Mouse (Mus musculus): ENCODE measurements around the gene Frmd4a.
"Not testable (repeated sequence)": the region's sequence is repeated elsewhere in the genome, so short reads cannot be mapped to it uniquely, and the experiment has no call there.

Frmd4a gene

DNA sequence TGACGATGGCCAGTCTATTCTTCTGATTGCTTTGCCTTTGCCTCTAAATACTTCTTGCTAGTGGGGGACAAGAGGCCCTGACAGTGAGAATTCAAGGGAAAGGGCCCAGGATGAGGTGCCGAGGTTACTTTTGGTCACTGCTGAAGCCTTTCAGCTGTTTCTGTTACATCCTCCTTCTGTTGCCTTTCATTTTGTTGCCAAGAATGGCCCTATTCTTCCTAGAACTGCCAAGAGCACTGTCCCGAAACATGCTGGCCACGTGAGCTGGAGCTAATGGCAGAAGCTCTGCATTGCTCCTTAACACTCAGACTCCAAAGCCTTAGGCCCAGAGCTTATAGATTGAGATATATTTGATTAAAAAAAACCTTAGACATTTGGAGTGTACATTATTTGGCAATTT, 178.5 kb downstream of the Frmd4a start:
- no peak for DNase-seq (ENCODE audit: low read depth, low spot score)

DNA sequence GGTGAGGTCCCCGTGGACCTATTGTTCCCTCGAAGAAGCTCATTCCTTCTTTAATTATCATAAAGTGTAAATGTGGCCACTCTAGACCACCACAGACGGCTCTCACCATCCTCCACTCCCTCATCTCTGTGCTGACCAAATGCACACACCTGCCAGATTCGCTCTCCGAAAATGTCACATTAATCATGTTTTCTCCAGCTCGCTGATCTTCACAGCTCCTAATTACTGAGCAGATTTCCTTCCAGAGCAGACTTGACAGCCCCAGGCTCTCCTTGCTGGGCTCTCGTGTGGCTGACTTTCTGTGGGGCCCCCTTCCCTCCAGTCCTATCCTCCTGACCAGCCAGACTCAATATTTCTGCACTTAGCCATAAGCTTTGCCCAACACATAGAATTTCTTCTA, 191.7 kb downstream of the Frmd4a start:
- DNase-seq (ENCODE audit: low read depth, low spot score): no peak

DNA sequence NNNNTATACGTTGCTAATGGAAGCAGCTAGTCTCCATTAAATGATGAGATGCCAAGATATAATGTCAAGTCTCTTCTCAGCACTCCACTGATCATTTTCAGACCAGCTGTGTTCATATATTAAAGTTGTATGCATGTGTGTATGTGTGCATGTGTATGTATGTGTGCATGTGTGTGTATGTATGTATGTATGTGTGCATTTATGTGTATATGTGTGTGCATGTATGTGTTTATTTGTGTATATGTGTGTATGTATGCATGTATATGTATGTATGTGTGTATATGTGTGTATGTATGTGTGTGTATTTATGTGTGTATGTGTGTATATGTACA, 204.9 kb downstream of the Frmd4a start:
- no peak for DNase-seq (ENCODE audit: low read depth, low spot score)

DNA sequence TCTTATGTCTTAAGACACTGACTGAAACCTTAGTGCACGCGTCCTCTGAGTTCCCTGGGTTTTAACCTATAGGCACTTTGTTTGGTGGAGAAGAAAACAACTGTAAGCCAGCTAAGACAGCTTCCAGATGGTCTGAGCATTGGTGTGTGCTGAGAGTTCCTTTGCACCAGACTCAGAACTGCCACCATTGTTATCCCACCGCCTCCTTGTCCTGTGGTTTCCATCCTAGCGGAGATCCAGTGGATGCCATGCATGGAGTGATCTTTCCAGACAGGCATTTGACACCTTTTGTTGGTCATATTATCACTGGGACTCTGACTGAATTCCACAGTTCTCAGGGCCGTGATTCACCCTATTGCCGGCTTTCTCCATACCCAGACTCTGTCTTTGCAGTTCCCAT, 205.8 kb downstream of the Frmd4a start:
- no peak for DNase-seq (ENCODE audit: low read depth, low spot score)

DNA sequence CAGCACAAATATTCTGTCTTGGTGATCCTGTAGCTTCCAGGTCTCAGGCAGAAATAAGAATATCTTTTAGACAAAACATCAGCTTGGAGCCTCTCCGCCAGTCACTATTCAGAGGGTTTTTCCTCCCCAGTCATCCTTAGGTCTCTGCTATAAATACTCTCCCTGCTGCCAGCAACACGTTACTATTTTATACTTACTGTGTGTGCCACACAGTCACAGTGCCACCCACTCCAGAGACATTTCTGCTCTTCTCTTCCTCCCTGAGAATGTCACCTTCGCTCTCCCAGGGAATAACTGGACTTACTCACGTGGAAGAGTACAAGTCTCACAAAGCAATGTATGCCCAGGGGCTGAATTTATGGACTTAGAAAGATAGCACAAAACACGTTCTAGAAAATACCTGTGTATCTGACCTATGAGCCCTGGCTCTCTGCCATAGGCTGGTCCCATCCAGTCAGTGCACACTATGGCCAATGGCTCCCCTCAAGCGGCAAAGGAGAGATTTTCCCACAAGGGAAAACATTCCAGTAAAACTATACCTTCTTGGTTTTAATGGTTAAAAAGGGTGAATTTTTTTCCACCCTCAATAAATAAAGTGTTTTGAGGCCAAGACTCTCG, 209.5 kb downstream of the Frmd4a start:
- DNase-seq (ENCODE audit: low read depth, low spot score): no peak

DNA sequence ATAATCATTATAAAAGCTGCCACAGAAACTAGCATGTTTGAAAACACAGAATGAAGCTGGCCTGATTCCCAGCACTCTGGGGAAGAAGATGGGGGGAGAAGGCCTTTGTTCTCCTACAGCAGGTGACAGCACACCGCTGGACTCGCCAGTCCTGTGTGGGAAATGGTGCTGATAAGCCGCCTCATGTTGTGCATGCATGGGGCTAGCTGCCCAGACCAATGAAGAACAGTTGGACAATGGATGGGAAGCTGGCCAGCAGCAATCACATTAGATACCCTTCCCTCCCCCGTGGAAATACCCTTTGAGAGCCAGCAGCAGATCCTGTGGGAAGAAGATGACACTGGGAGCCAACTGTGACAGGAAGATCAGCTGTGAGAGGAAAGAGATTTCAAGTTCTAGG, 210.0 kb downstream of the Frmd4a start:
- DNase-seq (ENCODE audit: low read depth, low spot score): no peak

DNA sequence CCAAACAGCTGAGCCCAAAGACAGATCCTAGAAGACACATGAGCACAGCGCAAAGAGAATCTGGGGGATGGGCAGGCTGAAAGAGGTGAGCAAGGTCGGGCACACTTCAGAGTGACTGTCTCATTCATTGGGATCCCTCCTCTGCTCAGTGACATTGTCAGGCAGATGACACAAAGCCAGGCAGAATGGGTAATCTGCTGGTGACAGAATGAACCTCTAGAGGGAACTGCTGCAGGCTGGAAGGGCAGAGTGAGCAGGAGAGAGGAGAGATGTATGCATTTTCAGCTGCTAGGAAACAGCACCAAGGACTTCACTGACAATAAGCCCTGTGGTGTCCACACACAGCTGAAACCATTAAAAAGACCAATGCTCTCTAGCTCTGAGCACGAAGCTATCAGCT, 211.0 kb downstream of the Frmd4a start:
- DNase-seq (ENCODE audit: low read depth, low spot score): no peak

DNA sequence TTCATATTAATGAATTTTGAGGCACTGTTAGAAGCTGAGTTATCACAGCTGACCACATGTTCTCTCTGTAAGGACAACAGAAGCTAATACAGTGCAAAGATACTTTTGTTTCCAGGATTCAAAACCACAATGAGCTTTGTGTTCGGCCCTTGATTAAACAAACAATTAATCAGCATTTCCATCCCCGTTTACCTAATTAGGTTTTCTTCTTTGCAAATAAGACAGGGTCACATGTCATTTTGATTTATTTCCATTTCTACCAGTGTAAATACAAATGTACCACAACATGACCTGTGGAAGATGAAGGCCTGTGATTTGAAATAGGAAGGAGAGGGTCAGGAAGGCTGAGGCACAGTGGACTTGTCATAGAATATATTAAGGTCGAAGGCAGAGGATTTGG, 214.8 kb downstream of the Frmd4a start:
- DNase-seq (ENCODE audit: low read depth, low spot score): no peak

DNA sequence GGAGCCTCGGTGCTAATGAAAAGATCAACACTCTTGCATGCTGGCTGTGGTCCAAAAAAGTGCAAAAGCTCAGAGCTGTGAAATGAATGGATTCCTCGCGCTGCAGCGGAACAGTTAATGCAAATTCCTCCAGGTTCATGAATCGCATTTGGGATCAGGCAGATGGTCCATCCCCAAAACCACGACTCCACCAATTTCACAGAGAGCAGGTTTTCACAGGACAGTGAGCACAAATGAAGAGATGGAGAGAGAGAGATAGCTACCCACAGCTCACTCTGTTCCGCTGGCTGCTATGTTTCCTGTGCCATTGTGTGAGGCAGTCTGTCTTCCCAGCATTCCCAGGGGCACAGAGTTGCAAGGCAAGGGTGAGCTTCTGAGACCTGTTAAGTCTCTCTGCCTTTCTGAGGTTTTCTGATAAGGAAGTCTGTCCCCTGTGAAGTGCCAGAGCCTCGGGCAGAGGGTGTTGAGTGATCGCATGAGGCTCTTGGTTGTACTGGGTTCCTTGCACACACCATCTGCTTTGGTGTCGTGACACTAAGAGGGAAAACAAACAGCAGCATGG, 215.3 kb downstream of the Frmd4a start:
- DNase-seq (ENCODE audit: low read depth, low spot score): no peak

DNA sequence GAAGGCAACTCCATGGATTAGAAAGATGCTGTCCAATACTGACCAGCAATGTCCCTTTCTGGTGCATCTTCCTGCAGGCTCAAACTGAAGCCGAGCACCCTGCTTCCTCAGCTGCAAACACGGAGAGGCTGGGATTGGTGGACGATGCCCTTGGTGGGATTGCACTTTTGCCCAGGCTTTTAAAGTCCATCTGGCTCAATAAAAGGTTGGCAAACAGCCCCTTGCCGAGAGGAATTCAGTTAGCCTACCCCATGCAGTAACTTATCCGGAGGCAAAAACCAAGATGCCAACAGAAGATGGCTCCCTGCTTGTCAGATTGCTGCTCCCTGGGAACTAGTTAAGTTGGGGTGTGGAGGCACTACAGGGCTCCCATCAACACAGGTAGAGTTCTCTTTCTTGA, 220.2 kb downstream of the Frmd4a start:
- DNase-seq (ENCODE audit: low read depth, low spot score): no peak

DNA sequence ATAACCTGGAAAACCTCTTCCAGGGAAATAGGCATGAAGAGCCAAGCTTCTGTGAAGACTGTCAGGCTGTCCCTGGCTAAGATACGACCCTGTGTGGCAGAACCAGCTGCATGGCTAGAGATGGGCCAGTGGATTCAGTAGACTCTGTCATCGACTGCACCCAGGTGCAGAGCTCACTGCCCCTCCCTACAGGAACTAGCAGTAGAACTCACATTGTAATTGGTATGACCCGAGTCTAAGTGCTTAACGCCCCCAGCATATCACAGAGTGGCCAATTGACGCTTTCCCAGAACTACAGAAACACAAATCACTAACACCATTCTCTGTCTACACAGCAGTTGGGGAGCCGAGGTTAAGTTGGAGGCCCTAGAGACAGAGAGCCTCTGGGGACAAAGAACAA, 232.2 kb downstream of the Frmd4a start:
- no peak for DNase-seq (ENCODE audit: low read depth, low spot score)

DNA sequence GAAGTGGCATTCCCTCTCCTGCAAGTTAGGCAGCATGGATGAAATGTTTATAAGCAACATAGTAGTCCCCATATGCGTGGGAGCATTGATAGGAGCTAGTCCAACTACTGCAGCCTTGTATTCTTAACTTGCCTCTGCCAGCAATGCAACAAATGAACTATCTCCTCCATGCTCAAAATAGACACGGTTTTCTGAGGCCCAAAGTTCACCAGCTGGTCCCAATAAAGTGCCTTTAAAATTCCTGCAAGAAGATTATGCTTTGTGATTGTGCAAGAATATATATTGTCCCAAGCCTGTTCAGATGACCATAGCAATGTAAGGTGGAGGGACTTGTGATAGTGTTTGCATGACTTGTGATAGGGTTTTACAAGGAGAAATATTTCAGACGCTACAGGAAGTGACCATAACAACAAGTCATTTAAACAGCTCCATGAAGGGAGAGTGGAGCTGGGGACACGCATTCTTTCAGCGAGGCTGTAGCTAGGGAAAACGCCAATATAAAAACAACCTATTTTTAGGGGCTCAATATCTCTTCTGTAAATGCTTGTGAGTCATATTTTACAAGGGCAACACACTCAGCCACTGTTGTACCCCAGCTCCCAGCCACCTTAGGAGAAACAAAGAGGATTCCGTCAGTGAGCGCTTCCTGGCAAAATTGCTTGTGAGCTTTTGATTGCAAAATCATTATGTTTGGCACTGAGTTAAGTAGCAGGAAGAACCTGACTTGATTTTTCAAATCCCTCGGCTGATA, 235.2 kb downstream of the Frmd4a start:
- no peak for DNase-seq (ENCODE audit: low read depth, low spot score)

DNA sequence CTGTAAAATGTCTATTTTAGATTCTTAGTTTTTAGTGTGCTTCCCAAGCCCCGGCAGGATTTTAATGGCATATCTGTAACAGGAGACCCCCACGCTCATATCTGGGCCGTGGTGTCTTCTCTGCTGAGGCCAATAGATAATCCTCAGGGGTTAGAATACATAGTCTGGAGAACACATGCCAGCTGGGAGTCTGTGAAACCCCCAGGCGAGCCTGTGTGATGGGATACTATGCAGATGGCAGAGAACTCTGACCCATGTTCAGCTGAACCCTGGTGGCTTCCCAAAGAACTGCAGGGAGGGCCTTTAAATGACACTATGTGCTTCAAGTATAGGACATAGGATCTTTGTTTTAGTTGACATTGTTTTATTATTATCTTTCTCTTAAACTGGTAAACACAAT, 235.8 kb downstream of the Frmd4a start:
- no peak for DNase-seq (ENCODE audit: low read depth, low spot score)

DNA sequence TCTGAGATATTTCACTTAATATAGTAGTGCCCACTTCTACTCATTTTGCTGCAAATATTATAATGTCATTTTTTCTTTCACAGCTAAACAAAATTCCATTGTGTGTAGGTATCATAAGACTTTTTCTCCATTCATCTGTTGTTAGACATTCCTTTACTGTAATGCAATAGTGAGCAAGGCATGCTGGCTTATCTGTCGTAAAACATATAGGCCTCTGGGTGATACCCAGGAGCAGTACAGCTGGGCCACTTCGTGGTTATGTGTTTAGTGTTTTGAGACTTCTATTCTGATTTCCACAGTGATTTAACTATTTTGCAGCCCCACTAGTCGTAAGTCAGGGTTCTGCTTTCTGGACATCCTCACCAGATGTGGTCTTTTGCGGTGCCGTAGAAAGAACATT, 236.6 kb downstream of the Frmd4a start:
- no peak for DNase-seq (ENCODE audit: low read depth, low spot score)

DNA sequence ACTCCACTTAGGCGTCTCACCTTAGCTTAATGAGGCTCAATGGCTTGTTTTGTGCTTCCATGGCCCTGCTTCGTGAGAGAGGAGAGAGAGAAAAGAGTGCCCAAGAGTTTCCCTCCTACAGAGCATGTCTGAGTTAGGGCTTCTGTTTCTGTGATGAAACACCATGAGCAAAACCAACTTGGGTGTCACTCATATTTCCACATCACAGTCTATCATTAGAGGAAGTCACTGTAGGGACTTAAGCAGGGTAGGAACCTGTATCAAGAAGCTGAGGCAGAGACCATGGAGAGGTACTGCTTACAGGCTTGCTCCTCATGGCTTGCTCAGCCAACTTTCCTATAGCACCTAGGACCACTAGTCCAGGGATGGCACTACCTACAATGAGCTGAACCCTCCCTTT, 238.7 kb downstream of the Frmd4a start:
- DNase-seq (ENCODE audit: low read depth, low spot score): no peak

DNA sequence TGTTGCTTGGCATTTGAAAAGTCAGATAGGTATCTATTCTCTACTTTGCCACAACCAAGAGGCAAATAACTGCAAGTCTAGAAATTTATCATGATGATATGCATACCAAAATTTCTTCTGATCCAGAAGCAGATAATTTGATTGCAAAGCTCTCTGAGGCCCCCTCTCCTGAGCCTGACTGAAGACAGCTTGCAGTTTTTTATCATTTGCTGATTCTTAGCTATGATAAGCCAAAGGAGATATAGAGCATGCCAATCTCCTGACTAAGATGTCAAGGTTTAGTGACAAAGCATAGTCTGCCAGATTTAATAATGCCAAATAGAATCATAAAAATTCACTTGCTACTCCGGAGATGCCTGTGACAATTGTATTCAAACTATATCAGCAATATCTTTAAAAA, 240.1 kb downstream of the Frmd4a start:
- DNase-seq (ENCODE audit: low read depth, low spot score): no peak

DNA sequence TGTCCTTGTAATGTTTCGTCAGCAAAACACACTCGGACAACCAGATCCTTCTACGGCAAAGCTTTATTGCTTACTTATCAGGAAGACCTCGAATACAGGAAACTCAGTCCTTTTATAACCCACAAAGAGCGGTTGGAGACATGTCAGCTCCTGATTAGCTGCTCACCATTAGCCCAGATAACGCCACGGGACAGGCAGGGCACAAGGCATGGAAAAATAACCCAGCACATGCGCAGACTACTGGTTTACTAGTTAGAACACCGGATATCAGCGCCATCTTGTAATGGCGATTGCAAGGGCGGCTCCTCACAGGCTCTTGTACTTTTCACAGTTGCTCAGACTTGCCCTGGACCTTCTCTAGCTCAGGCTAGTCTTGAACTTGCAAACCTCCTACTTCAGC, 241.3 kb downstream of the Frmd4a start:
- DNase-seq (ENCODE audit: low read depth, low spot score): not testable (repeated sequence)

DNA sequence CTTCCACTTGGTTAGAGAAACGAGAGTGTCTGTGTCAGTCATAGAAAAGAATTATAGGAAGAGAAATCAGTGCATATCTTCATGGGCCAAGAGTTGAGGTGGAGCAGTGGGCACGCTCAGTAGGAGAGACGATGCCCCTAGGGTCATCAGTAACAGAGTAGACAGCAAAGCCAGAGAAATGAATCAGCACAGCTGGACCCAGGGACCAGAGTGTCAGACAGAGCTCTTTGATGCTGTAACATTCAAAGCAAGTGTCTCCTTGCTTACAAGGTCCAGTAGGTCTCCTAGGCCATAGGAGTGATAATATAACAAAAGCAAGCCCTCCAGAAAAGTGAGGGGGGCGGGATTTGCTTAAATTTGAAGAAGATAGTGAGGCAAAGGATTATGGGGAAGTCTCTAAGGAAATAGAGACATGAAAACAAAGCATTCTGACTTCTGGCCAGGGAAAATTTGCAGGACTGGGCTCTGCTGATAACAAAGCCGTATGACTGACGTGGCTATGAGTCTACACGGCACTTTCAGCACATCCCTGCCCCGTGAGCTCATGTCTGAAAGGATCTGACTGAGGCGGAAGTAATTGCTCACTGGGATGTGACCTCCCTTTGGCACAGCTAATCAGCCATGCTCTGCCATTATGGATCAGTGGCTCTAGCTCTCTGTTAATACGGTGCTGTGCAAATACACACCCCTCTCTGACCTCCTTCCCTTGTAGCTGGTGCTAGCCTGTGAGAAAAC, 243.0 kb downstream of the Frmd4a start:
- no peak for DNase-seq (ENCODE audit: low read depth, low spot score)

DNA sequence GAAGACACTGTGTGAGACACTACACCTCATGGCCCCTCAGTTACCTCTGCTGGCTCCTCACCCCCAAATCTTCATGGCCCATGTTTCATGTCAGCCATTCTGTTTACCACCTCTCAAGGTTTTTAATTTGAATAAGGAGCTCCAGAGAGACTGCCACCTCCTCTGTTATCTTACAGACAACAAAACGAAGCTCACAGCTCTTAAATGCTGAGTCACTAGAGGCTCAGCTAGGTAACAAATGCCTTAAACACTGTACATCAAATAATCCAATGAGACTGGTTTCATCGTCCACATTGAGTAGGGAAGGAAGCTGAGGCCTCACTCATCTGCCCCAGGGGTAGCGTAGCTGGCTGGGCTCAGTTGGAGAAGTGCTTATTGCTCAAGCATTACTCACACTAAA, 245.2 kb downstream of the Frmd4a start:
- DNase-seq (ENCODE audit: low read depth, low spot score): no peak

DNA sequence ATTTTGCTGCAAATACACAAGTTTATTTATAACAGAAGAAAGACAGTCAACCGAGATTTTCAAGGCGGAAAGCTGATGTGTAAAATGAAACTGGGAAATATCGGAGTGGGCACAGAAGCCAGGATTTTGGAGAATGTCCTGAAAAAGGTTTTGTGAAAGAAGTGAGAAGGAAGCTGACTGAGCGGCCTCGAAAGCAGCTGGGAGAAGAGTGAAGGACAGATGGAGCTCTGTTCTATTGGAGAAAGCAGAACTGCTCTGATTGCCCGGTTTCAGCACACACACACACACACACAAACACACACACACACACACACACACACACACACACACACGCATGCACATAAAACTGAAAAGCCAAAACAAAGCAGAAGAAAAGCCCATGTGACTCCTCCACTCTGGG, 249.9 kb downstream of the Frmd4a start:
- DNase-seq (ENCODE audit: low read depth, low spot score): no peak

DNA sequence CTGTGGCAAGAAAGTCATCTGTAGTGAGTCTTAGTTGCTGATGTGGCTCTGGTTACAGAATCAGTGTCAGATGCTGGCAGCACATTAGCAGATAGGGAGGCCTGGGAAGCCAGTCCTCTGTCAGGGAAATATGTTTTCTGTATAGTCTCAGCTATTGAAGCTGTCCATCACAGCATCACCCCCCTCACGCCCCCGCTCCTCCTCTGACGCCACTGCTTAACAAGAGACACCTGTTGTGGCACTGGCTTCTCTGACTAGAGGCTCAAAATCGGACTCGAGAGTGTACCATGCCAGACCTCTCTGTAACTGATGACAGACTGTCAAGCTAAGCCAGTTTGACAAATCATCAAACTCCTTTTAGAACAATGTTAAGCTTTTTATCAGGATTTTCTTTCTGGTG, 265.3 kb downstream of the Frmd4a start:
- DNase-seq (ENCODE audit: low read depth, low spot score): no peak

DNA sequence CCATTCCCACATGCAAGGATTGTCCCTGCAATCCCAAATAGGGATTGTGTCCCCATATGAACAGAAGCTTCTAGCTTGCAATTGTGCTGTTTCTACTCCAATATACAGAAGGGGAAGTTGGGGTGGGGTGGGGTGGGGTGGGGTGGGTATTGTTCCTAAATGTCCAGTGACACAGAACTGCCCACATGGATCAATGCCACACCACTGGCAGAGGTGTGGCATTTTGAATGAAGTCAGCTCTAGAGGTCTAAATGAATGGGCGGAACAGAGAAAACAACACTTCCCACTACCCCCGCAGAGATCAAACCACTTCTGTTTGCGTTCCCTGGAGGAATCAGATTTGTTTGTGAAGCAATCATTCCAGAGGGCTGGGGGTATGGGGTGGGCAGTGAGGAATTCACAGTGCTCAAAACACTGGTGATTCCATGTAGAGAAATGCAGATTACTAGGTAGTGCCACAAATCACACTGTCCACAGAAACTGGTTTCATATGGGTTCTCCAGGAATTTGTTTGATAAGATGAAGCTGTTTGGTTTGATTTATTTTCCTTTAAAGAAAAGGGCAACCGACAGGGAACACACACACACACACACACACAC, 268.3 kb downstream of the Frmd4a start:
- DNase-seq (ENCODE audit: low read depth, low spot score): no peak

Measured in brain, embryonic 18.5 days (tissue).